Mouse (Mus musculus) gastrocnemius, adult 8-10 months (tissue): ENCODE measurements at regions not wholly inside any gene's neighbourhood (a gene's known extent, or its start where the extent isn't known, plus 50 kb on each side); places are given as distances from the start of the nearest gene placed in this dataset.

ENCODE experiments used
- DNase-seq, 2 experiments: peaks; one replicate each; pipeline ENCODE4 v3.0.0; 2022; ENCODE audit warnings: low spot score in 2 of 2

DNA sequence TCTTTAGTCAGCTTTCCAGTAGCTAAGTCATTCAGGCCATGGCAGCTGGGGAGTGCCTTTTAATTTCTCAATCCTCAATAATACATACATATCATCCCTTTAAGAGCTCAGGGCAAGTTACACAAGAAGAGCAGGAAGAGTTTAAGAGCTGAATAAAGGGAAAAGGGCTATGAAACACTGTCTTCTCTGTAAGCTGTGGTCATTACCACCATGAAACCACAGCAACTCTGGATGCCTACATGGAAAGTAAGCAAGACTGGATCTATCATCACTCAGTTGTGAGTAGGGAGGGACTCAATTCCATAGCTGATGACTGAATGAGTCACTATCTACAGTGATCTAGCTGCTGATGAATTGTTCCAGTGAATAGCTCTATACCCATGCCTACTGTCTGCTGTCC is 349.9 kb downstream of the Nr2f2 start:
- no peak for DNase-seq

DNA sequence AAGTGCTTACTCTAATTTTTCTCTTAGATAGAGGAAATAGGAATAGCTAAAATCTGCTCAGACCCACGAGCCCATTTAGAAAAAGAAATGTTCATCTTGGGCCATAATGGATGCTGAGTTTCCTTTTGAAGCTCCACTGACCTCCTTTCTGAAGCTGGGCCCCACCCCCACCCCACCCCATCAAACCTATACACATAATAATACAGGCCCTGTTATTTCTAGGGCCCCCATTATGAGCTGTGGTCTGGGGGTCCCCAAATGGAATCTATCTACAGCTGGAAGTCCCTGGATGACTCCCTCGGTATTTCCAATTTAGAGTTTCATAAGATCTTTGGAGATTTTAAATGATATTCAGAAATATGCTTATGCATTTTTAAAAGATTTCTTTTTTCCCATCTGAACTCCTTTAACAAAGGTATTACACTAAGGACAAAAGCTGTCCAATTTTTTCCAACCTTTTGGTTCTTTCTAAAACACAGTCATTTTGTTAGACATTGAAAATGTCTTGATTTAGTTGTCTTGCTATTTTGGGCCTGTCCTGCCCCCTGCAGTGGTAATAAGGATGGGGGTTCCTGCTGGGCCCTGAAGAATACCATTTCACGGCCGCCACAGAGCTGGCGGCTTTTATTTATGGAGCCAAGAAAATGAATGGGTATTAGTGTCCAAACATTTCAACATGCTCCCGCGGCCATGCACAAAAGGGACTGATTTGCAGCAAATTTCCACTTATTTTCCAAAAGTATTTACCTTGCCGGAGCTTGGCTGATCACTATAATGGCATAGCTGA is 363.1 kb downstream of the Nr2f2 start:
- DNase-seq: no peak

DNA sequence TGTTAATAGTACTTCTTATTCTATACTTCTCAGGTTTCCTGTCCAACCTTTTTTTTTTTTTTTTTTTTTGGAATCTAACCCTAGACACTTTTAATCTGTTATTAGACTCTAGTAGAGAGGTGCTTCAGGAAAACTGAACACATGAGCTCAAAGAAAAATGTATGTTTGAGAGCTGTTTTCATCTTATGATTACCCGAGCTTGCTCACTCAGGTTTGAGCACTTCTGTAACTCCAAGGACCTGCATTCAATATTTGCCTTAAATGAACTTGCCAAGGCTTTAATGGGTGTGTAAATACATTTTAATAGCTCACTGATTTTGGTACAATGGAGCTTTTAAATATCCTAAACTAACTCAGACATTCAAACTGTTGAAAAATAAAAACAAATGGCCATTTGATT is 367.8 kb downstream of the Nr2f2 start:
- no peak for DNase-seq

DNA sequence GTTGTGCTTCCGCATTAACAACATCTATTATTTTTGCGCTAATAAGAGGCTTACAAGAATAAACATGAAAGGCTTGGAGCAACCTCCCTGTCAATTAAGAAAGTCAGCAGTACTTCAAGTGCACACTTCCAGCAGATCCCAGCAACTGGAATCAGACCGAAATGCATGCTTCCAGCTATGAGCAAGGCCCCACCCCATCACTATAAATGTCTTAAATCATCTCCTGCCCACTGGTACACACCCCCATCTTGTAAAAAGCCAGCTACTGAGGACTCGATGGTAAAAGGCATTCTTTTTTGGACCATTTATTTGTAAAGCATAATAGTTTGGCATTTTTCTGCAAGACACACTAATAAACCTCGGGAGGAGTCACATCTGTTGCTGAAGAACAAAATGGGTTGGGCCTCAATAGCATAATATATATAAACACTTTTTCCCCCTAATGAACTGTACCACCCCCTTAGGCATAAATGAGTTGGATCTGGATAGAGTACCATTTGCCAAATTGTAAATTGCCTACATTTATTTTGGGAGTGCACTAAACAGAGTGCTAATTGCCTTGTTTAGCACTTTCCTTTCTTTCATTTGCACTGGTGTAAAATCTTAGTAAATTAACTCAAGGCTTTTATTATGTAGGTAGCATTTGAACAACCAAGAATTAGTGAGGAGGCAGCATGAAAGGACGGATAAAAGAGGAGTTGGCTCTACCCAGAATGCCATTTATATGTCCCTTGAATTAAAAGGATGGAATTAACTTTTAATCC is 371.8 kb downstream of the Nr2f2 start:
- no peak for DNase-seq

DNA sequence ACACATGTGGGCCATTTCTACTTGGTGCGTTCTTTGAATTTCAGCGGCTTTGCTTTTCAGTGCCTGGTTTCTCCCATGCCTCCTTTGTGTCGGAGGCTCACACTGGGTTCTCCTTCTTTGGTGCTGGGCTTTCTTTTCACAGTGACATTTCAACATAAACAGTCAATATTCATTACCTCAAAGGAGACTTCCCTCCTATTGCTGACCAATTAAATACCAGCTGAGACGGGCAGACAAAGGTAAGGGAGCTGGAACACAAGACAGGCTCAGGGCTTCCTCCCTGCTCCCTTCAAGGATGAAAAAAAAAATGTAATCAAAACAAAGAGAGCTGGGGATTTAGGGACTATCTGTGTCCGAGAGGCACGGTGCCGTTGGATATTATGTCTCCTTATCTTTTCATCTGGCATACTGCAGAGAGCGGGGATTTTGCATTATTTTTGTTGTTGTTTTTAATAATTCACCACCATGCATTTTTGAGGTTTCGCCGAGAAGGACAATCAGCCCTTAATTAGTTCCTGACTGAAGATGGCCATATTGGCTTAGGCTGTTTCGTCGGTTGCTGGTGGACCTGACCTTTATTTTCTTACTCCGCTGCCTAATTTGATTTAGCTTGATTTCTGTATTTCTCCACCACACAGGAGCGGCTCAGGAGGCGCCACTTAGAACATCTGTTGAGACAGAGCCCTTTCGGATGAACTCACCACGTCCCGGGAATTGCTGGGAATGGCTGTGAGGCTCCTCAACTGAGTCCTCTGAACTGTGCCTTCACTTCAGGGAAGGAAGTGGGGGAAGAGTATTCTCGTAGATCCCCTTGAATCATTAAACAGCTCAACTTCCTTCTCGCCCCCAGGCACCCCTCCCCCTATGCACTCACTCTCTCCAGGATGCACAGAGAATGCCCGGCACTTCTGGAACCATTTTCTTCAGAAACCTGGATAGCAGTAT is 373.9 kb downstream of the Nr2f2 start:
- no peak for DNase-seq

DNA sequence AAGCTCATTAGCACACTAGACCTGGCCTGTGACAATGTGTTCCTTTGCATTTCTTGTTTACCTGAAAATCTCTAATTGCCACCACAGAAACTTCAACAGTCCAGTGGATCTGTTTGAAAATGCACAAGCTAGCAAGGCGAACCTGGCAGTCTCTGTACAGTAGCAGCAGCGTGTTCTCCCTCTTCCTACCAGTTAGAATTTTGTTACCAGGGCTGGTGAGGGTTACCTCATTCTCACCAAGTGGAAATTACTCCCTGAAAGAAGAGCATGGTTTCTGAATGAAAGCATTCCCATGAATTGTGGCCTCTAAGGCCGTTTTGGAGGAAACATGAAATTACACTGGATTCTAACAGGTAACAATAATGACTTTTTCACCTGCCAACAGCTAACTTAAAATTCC is 374.6 kb downstream of the Nr2f2 start:
- DNase-seq: no peak

DNA sequence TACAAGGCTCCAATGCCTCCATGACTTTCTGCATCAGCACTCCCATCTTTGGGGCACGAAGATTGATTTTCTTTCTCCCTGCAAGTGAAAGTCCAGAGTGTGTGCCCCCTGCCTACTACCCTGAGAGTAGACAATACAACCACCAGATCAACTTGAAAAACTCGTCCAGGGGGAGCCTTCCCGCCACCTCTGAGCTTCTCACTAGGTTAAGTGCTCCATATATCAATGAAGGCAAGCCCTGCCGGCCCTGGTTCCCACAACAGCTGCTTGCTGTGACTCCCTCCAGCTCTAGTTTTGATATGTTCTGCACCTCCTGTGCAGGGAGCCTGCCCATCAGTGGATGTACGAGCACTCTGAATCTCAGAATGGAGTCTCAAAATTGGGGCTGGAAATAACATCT is 377.8 kb downstream of the Nr2f2 start:
- DNase-seq: no peak

DNA sequence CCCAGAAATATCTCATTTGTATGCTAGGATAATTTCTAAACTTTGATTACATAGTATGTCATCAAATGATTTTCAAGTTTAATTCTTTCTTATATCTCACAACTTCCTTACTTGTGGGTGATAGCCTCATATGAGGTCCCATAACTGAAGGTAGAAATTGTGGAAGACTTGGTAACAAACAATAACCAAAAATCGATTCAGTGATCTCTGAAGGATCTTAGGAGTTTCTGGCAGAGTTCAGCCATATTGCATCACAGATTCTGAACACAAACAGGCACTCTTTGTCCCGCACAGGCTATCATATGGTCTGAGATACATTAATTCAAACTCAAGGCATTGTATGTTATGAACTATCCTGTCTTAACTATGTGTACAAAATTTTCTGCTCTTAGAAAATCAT is 385.2 kb downstream of the Nr2f2 start:
- no peak for DNase-seq

DNA sequence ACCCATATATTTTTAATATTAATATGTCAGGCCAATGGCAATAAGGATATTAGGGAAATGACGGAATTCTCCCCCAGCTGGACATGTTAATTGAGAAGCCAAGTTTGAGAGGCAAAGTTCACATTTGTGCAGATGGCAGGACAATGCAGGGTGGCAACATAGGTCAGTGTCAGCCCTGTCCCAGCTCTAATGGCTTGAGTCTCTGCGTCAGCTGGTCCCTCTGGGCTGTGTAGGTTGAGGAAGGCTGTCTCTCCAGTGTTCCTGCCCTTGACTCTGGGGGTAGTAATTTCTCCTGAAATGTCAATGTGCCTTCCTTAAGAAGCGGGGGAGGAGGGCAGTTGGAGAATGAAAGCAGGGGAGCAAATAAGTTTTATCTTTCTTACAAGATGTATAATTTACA is 390.2 kb downstream of the Nr2f2 start:
- DNase-seq: no peak

DNA sequence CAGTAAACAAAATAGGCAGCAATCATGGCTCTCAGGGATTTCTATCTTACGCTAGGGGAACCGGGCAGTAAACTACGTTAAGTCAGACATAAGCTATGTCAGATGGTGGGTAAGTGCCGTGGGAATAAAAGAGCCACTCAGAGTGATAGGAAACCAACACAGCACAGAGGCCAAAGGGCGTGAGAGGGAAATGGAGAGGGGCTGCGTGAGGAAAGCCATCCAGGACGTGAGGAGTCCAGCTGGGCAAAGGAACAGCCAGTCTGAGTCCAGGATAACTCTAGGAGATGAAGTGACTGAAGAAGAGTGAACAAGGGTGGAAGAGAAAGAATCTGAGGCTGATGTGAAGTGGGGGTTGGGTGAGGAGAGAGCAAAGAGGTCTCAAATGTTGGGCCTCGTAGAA is 402.5 kb downstream of the Nr2f2 start:
- DNase-seq: no peak

DNA sequence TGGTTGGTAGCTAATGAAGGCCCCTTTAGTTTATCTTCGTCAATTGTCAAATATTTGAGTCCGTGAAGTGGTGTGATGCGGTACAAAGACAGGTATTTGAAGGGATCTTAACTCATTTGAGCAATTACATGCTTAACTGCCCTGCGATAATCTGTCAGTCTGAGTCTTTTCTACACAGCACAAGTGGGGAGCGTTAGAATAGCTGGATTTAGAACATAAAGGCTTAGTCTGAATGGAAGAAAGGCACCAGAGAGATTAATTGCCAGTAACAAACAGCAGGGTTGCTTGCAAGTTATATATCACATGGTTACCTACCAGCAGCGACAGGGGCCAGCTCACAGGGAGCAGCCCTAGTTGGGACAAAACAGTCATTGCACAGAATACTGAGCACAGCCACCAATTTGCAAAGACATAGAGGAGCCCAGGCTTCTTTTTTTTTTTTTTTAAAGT is 416.3 kb downstream of the Nr2f2 start:
- DNase-seq: no peak

DNA sequence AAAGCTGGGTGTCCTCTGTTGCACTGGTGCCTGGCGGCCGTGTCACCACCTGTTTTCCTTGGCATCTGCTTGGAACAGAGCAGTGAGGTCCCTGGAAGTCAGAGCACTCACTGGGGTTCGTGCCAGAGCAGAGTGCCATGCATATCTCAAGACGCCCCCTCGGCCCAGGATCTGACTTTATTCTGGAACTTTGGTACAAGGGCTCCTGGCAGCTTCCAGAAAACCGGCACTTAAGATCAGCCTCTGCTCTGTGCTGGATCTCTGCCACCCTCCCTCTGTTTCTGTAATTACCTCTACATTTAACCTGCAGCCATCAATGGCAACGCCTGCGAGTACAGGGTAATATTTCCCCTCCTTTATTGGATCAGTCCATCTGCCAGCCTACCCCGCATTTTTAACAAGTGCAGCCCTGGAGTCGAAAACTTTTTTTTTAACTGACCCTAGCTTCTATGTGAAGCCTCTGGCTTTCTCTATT is 416.9 kb downstream of the Nr2f2 start:
- DNase-seq: no peak

DNA sequence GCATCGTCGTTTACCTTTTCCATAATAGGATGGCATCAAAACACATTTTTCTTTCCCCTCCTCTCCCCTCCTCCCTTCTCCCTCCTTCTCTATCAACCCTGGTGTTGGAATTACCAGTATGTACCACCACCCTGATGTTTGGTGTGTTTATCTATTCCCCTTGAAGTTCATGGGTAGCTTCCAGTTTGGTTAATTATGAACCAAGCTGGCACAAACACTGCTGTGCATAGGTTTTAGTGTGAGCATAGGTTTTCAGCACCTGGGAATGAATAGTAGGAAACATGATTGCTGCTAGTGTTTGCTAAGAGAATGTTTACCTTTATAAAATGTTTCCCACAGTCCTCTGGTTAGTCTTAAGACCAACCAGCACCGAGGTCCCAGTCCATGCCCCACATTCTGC is 420.1 kb downstream of the Nr2f2 start:
- DNase-seq: no peak

DNA sequence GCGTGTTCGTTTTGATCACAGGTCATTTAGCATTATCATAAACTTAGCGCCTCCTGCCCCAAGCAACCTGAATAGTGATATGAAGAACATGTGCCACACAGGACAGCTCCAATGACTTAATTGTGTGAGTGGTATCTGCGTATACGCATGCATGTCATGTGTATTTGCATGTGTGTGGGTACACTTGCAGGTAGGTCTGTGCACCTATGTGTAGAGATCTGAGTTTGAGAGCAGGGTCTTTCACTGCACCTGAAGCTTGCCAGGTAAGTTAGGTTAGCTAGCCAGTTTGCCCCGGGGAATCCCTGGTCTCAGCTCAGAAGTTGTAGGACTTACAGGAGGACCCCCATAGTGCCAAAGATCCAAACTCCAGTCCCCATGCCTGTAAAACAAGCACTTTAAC is 424.7 kb downstream of the Nr2f2 start:
- DNase-seq: no peak

DNA sequence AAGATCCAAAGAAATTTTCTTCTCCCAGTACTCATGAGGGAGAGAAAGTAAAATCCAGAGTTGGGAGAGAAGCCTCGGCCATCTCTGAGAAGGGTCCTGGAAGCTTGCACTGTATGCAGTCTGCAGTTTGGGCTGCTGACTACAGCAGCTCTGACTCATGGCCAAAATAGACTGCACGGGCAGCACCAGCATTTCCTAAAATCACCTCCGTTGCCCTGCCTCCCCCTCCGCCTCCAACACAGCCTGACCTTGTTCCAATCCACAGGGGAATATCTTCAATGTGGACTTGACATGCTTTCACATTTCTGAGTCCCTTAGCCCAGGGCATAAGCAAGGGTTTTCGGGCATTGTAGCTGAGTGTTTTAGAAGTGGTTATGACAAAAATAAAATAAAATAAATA is 441.3 kb downstream of the Nr2f2 start:
- DNase-seq: no peak

DNA sequence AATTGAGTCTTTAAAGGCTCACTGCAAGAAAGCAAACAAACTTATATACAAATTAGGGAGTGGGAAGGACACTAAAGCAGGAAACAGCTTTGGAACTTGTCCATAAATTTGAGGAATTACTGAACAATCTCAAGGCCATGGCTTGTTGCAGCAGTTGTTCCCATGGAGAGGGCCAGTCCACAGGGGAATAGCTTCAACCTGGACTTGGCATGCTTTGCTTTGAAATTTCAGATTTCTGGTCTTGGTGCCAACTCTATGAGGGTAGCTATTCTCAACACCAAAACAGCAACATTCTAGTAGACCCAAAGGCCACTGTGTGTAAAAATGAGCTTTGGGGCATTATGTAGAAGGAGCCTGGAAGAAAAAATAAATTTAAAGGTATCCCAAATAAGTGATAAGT is 442.0 kb downstream of the Nr2f2 start:
- no peak for DNase-seq

DNA sequence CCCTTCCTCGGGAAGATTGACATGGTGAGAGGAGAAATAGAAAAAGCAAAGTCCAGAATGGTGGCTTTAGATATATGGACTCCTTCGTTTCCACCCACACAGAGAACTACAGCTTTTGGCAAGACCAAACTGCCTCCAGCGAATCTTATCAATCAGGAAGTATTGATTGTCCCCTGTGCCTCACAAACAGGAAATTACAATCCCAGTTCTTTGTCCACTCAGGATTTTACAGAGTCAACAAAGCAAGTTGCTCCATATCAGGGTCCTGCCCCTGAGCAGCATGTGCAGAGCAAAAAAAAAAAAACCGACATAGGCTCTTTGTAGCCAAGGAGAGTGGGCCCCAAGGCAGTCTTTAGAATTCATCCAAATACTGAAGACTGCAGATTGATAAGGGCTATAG is 454.8 kb downstream of the Nr2f2 start:
- DNase-seq: no peak

DNA sequence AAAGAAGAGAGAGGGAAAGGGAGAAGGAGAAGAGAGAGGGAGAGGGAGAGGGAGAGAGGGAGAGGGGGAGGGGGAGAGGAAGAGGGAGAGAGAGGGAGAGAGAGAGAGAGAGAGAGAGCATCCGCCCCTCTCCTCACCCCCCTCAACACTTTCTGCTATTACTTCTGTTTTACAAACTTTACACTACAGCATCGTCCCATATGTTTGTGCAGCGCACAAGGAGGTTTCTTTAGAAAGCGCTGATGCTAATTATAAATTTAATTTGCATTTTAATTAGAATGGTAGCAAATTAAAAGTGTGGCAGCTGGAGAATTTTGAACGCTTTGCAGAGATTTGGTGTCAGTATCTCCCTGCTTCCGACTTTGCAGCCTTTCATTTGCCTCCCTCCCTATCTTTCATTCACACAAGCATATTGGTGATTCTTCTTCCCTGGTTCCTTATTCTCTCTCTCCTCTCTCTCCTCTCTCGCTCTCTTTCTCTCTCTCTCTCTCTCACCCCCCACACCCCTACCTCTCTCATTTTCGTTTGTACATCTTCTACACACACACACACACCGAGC is 476.0 kb downstream of the Nr2f2 start:
- no peak for DNase-seq

DNA sequence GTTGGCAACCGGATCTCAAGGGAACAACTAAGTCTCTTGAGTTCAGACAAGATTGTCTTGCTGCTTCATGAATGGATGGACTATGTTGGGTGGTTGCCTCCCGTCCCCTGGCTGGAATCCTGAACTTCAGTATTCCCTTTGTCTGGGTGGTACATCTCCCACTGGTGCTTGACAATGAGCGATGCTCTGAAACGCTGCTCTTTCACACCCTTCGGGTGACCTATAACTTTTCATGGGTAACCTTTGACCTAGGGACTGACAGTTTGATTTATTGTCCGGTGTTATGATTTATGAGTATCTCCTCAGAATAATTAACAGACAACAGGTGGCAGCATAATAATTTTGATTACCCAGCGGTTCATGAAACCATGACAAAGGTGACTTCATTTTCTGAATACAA is 478.3 kb downstream of the Nr2f2 start:
- DNase-seq: no peak

DNA sequence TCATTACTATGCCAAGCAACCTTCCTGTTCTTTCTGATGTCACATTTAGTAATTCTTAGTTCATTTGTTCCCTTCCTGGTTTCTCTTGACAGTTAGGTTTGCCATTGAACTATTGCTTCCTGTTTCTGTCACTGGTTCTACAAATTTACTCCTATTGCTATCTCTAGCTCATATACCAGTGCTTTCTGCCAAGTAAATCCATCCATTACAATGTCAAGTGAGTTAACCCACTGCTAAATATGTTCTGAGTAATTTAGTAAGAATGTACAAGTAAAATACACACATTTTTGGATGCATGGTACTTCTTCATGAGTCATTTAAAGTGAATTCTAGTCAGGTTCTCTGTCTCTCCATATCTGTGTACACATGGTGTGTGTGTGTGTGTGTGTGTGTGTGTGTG is 489.5 kb downstream of the Nr2f2 start:
- DNase-seq: no peak

DNA sequence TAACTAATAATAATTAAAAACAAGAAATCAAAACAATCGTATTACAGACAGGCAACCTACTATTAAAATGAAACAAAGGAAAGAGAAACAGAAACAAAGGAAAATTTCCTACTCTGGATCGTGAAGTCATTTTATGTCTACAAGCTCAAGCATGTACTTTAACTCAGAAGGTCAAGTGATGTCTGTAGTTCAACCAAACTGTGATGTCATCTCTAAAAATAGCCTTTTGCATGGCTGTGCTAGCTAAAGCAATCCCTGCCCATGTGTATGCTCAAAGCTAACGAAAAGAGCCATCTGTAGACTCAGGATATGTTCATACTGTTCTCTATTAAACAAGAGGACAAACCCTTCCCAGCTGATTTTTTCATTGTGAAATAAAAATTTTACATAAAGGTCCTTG is 500.7 kb downstream of the Nr2f2 start:
- no peak for DNase-seq
